Mouse (Mus musculus): ENCODE results near the gene Fgfr2.
A peak's percentile ranks its signal among the peaks of the same experiment; 100 is the strongest.

Fgfr2 gene

GRCm38 (mm10) chr7:130972767-130973166, 2150.4 kb downstream of the Fgfr2 start:
- TF ChIP-seq GATA4 (IDR thresholded peaks at IDR 0.05; ENCODE audit: insufficient replicate concordance, low read length): no peak

- no peak for TF ChIP-seq GATA4 (IDR thresholded peaks at IDR 0.05; ENCODE audit: insufficient replicate concordance, low read length)
Measured at GRCm38 (mm10) chr7:130969507-130969906, 2153.6 kb downstream of the Fgfr2 start.

- no peak for TF ChIP-seq GATA4 (IDR thresholded peaks at IDR 0.05; ENCODE audit: insufficient replicate concordance, low read length)
Measured at GRCm38 (mm10) chr7:130969076-130969475, 2154.1 kb downstream of the Fgfr2 start.

GRCm38 (mm10) chr7:130968537-130968936, 2154.6 kb downstream of the Fgfr2 start:
- TF ChIP-seq GATA4 (IDR thresholded peaks at IDR 0.05; ENCODE audit: insufficient replicate concordance, low read length): peak; percentile 37; the same call in 1 of the 2 replicates

GRCm38 (mm10) chr7:130967901-130968300, 2155.2 kb downstream of the Fgfr2 start:
- TF ChIP-seq GATA4 (IDR thresholded peaks at IDR 0.05; ENCODE audit: insufficient replicate concordance, low read length): no peak

GRCm38 (mm10) chr7:130966876-130967275, 2156.3 kb downstream of the Fgfr2 start:
- no peak for TF ChIP-seq GATA4 (IDR thresholded peaks at IDR 0.05; ENCODE audit: insufficient replicate concordance, low read length)

- no peak for TF ChIP-seq GATA4 (IDR thresholded peaks at IDR 0.05; ENCODE audit: insufficient replicate concordance, low read length)
Measured at GRCm38 (mm10) chr7:130966451-130966850, 2156.7 kb downstream of the Fgfr2 start.

- TF ChIP-seq GATA4 (IDR thresholded peaks at IDR 0.05; ENCODE audit: insufficient replicate concordance, low read length): no peak
Measured at GRCm38 (mm10) chr7:130965909-130966365, 2157.2 kb downstream of the Fgfr2 start.

- TF ChIP-seq GATA4 (IDR thresholded peaks at IDR 0.05; ENCODE audit: insufficient replicate concordance, low read length): no peak
Measured at GRCm38 (mm10) chr7:130965396-130965795, 2157.8 kb downstream of the Fgfr2 start.

- no peak for TF ChIP-seq GATA4 (IDR thresholded peaks at IDR 0.05; ENCODE audit: insufficient replicate concordance, low read length)
Measured at GRCm38 (mm10) chr7:130964686-130965085, 2158.5 kb downstream of the Fgfr2 start.

- TF ChIP-seq GATA4 (IDR thresholded peaks at IDR 0.05; ENCODE audit: insufficient replicate concordance, low read length): no peak
Measured at GRCm38 (mm10) chr7:130961429-130961828, 2161.7 kb downstream of the Fgfr2 start.

GRCm38 (mm10) chr7:130959868-130960267, 2163.3 kb downstream of the Fgfr2 start:
- no peak for TF ChIP-seq GATA4 (IDR thresholded peaks at IDR 0.05; ENCODE audit: insufficient replicate concordance, low read length)

- no peak for TF ChIP-seq GATA4 (IDR thresholded peaks at IDR 0.05; ENCODE audit: insufficient replicate concordance, low read length)
Measured at GRCm38 (mm10) chr7:130958551-130958950, 2164.6 kb downstream of the Fgfr2 start.

GRCm38 (mm10) chr7:130954177-130954601, 2169.0 kb downstream of the Fgfr2 start:
- no peak for TF ChIP-seq GATA4 (IDR thresholded peaks at IDR 0.05; ENCODE audit: insufficient replicate concordance, low read length)

GRCm38 (mm10) chr7:130953376-130953775, 2169.8 kb downstream of the Fgfr2 start:
- no peak for TF ChIP-seq GATA4 (IDR thresholded peaks at IDR 0.05; ENCODE audit: insufficient replicate concordance, low read length)

GRCm38 (mm10) chr7:130951004-130951403, 2172.1 kb downstream of the Fgfr2 start:
- TF ChIP-seq GATA4 (IDR thresholded peaks at IDR 0.05; ENCODE audit: insufficient replicate concordance, low read length): no peak

- TF ChIP-seq GATA4 (IDR thresholded peaks at IDR 0.05; ENCODE audit: insufficient replicate concordance, low read length): no peak
Measured at GRCm38 (mm10) chr7:130950482-130950881, 2172.7 kb downstream of the Fgfr2 start.
